Mouse (Mus musculus): ENCODE measurements around the gene Gm28230.
A peak's percentile ranks its signal among the peaks of the same experiment; 100 is the strongest.

Gm28230 gene

GRCm38 (mm10) chr2:74691022-74691951, 35.2 kb upstream of the Gm28230 start, which contains the start of gene Hoxd10:
TSS of gene Hoxd10 (plus strand) at chr2:74691924.
- DNase-seq (ENCODE audit: low spot score): peak; percentile 83

DNA sequence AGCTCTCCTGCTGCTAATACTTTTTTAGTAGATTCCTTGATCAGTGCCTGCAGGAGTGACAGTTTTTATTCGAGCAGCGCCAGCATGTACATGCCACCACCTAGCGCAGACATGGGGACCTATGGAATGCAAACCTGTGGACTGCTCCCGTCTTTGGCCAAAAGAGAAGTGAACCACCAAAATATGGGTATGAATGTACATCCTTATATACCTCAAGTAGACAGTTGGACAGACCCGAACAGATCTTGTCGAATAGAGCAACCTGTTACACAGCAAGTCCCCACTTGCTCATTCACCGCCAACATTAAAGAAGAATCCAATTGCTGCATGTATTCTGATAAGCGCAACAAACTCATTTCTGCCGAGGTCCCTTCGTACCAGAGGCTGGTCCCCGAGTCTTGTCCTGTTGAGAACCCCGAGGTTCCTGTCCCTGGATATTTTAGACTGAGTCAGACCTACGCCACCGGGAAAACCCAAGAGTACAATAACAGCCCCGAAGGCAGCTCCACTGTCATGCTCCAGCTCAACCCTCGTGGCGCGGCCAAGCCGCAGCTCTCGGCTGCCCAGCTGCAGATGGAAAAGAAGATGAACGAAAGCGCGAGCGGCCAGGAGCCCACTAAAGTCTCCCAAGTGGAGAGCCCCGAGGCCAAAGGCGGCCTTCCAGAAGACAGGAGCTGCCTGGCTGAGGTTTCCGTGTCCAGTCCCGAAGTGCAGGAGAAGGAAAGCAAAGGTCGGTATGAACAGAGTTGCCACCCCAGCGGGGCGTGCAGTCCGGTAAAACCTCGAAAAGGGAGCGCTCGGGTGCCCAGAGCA, 34.3 kb upstream of the Gm28230 start:
- DNase-seq (ENCODE audit: low spot score): no peak

- DNase-seq (ENCODE audit: low spot score): no peak
Observed at GRCm38 (mm10) chr2:74692808-74693431, 33.6 kb upstream of the Gm28230 start.

DNA sequence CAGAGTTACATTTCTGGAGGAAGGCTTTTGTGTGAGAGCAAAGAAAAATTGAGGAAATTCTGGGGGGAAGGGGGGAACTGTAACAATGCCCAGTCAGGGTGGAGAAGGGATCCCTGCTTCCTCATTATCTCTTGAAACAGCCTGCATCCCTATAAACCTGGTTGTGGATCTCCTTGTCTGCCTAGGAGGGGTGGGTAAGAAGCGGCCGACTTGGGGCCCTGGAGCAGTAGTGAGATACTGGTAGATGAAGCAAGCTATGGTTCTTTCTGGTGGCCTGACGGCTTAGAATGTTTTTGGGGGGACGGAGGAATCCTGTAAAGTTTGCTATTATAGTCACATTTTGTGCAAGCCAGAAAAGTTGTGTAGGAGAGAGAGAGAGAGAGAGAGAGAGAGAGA, 33.1 kb upstream of the Gm28230 start:
- no peak for DNase-seq (ENCODE audit: low spot score)

DNA sequence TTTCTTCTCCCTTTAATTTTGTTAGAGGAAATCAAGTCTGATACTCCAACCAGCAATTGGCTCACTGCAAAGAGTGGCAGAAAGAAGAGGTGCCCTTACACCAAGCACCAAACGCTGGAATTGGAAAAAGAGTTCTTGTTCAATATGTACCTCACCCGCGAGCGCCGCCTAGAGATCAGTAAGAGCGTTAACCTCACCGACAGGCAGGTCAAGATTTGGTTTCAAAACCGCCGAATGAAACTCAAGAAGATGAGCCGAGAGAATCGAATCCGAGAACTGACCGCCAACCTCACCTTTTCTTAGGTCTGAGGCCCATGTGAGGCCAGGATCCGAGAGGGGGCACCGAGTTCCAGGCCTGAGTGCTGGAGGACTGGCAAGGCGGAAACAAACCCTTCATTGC, 32.5 kb upstream of the Gm28230 start:
- no peak for DNase-seq (ENCODE audit: low spot score)

GRCm38 (mm10) chr2:74695383-74695782, 31.1 kb upstream of the Gm28230 start:
- DNase-seq (ENCODE audit: low spot score): no peak

DNA sequence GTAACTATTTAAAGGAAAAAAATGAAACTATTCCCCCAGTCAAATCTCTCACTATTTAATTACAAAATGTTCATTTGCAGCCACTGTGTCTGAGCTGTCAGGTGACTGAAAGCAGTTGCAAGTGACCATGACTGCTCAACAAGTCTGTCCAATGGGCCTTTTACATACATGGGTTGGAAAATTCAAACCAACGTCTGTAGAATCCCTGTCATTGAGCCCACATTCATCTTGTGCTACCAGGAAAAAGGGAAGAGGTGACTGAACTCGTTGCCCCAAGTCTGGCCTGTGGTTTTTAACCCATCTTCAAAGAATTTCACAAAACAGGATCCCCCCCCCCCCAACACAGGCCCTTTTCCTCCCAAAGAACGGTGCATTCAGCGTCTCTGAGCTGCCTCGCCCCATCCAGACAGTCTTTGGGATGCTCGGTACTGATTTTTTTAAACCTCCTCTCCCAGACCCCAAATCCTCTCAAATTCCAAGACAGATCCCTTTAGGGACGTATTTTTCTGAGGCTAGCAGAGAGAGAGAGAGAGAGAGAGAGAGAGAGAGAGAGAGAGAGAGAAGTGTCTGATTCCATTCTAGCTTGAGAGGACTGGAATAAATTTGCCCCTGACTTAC, 30.6 kb upstream of the Gm28230 start:
- no peak for DNase-seq (ENCODE audit: low spot score)

DNA sequence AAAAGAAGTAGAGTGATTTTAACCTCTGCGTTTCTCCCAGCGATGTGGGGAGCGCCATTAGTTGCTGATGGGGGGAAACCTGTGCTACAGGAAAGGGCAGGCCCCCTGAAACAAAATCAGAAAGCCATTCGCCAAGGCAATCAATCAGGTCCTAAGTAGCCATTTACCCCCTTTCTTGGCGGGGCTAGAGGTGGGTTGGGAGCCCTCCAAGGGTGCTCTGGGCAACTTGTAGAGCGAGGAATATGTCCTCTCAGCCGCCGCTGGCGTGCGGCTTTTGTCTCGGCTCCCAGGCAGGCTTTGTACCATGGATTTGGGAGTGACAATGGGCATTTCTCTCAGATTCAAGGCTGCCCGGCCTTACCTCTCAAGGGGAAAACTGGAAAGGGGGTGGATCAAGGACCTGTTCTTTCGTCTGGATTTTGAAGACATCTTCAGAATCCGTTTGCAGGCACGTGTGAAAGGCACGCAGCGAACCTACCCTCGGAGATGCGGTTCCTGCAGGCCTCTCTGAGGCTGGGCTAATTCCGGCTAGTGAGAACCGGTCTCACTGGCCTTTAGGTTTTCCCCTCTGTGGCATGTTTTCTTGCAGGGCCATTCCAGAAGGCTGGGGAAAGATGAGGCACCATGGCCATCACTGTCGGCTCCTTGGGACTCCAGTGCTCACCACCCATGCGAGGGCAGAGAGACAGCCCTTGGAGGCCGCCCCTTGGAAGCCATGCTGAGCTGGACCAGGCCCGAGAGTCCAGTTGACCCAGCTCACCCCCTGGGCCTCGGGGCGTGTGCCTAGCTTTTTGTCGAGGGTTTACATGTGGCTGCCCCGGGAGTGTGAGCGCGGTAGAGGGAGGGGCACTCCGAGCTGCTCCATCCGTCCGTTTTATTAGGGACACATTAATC, 29.8 kb upstream of the Gm28230 start:
- DNase-seq (ENCODE audit: low spot score): no peak

DNA sequence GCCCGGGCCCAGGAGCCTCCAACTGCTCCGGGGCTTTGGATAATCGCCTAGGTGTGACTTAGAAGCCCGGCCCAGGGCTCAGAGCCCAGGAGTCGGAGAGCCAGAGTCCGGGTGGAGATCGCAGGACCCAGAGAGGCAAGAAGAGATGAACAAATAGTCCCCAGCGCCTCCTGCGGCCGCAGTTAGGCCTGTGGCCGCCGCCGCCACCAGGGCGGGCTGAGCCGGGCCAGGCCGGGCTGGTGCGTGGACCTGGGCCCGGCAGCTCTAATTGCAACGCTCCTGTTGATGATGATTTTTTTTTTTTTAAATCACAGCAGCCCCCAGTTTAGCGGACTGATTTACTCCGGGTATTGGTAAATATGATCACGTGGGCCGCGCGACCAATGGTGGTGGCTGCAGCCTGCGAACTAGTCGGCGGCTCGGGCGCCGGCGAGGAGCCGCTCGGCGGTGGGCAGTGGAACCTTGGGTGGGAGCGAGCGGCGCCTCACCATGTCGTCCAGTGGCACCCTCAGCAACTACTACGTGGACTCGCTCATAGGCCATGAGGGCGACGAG, 28.9 kb upstream of the Gm28230 start, which contains the start of gene Hoxd9:
TSS of gene Hoxd9 (plus strand) at position 161 of the 555 bp plus-strand sequence.
- DNase-seq (ENCODE audit: low spot score): peak; percentile 79

DNA sequence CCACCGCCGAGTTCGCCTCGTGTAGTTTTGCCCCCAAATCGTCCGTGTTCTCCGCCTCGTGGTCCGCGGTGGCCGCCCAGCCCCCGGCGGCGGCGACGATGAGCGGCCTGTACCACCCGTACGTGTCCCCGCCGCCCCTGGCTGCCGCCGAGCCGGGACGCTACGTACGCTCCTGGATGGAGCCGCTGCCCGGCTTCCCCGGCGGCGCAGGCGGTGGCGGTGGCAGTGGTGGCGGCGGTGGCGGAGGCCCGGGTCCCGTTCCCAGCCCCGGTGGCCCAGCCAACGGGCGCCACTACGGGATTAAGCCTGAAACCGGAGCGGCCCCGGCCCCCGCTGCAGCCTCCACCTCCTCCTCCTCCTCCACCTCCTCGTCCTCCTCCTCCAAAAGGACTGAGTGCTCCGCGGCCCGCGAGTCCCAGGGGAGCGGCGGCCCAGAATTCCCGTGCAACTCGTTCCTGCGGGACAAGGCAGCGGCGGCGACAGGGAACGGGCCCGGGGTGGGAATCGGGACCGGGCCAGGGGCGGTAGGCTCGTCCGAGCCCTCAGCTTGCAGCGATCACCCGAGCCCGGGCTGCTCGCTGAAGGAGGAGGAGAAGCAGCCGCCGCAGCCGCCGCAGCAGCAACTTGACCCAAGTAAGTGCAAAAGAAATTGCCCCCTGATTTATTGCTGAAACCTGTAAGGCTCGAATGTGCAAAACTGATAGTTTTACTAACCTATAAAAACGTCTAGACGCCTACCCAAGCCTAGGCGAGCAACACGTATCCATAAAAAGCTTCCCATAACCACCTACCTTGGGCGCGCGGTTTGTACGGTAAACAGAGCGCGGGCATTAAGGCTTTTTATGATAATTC, 28.1 kb upstream of the Gm28230 start:
- DNase-seq (ENCODE audit: low spot score): peak; percentile 53

- no peak for DNase-seq (ENCODE audit: low spot score)
Observed at GRCm38 (mm10) chr2:74699053-74699430, 27.5 kb upstream of the Gm28230 start.

GRCm38 (mm10) chr2:74699664-74700545, 26.6 kb upstream of the Gm28230 start:
- DNase-seq (ENCODE audit: low spot score): no peak

GRCm38 (mm10) chr2:74700546-74701112, 25.9 kb upstream of the Gm28230 start:
- no peak for DNase-seq (ENCODE audit: low spot score)

DNA sequence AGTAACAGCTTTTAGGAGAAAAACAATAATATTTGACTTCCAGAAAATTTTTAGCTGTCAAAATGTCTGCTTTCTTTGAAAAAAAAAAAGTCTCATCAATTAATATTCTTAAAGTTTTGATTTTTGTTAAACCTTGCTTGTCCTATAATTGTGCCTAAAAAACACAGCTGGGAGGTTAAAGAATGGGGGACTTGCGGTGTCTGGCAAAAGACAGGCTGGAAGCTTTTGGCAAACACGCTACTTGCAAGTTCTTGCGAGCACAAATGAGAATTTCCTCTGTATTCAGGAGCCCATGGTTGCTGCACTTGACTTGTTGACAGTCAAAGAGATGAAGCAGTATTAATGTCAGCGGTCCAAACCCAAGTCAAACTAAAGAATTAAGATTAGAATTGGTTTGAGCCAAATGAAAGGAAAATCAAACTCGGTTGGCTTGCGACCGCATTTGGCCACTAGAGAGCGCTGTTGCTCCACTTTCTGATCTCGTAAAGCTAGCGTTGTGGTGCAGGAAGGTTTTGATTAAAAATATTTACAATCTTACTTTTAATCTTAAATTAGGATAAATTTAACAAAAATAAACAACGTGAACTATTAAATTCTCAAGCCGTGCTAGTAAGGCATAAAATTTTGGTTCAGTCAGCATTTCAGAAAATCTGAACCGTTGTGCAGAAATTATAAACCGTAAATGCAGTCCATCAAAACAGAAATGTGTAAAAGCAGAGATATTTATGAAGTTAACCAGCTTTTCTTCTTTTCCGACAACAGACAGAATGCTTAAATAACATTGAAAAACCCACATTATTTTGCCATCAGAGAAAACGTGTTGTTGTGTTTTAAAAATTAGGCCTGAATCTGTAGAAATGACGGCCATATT, 24.3 kb upstream of the Gm28230 start:
- peak; percentile 85 for DNase-seq (ENCODE audit: low spot score)

- DNase-seq (ENCODE audit: low spot score): no peak
Observed at GRCm38 (mm10) chr2:74702820-74703219, 23.7 kb upstream of the Gm28230 start.

DNA sequence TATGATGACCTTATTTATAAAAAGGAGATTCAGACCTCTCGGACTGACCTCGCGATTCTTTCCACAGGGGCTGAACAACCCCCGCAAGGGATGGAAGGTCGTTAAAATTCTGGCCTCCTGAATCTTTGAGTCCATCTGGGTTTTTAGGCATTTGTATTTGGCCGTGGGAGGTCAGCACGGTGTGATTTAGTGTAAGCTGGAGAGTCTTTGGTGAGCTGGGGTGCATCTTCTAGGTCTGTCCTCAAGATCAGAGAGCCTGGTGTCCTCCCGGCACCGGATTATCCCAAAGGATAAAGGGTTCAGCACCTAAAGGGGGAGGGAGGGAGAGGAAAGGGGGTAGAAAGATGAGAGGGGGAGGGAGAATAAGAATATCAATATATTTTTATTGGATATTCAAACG, 23.2 kb upstream of the Gm28230 start:
- DNase-seq (ENCODE audit: low spot score): no peak

DNA sequence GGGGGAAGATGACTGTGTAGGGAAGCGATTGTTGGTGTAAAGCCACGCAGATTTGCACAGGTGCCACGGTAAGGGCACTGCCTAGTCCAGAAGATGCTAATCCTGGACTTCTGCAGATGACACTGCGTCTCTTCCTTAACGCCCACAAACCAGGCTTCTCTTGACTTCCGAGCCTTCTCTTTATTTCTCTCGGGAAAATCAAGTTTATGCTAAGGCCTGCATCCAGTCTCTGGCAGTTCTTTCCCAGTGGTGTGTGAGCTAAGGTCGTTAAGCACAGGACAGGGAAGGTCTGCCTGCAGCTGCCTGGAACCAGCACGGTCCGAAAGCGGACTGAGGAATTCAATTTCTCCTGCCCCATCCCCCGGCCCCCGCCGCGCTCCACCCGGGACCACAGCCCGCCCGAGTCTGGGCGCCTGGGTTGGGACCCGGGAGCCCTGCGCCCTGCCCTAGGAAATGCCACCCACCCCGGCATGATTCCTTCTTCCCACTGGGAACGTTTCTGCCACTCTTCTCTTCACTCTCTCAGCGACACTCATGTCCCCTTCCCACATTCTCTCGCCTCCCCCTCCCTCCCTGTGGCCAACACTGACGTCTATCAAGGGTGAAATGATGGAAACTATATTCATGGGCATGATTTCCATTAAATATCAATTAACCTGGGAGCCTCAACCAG, 22.7 kb upstream of the Gm28230 start:
- DNase-seq (ENCODE audit: low spot score): no peak
